Mouse (Mus musculus) hindbrain, embryonic 14.5 days (tissue): ENCODE results near the gene Prokr1. TPM values are rescaled to one million over a fixed set of nuclear protein-coding genes. Genes with fewer than 3 reads are reported as not detected.
"Not testable (repeated sequence)": the region's sequence is repeated elsewhere in the genome, so short reads cannot be mapped to it uniquely, and the experiment has no call there.

ENCODE experiments used
- ATAC-seq: fragments of 200-750 bp; cut with Nextera tagmentation; 2 replicates; pipeline ENCODE4 v1.8.0; 2017; ENCODE audit warnings: moderate number of reproducible peaks, mild to moderate bottlenecking, moderate TSS enrichment, moderate library complexity; ENCODE audit not compliant: low FRiP score
- DNase-seq: peaks from one replicate; pipeline ENCODE4 v3.0.0-alpha.2; 2015; ENCODE audit warnings: low spot score
- H3K27ac ChIP-seq: fragments of 300-500 bp; sonication (generic); 2 replicates; pipeline ENCODE4 v1.5.1; 2014; ENCODE audit warnings: mild to moderate bottlenecking, moderate library complexity
- H3K27me3 ChIP-seq: fragments of 300-500 bp; sonication (generic); 2 replicates; pipeline ENCODE4 v1.6.1; 2014; ENCODE audit warnings: mild to moderate bottlenecking, low read length, mixed read lengths; ENCODE audit not compliant: control insufficient read depth, insufficient read depth
- H3K36me3 ChIP-seq: fragments of 300-500 bp; sonication (generic); replicated peaks from 2 replicates; pipeline ENCODE4 v1.6.1; 2014; ENCODE audit not compliant: control insufficient read depth, insufficient read depth
- H3K4me1 ChIP-seq: fragments of 300-500 bp; sonication (generic); replicated peaks from 2 replicates; pipeline ENCODE4 v1.6.1; 2014; ENCODE audit warnings: antibody characterized with exemption, low read length, mixed read lengths; ENCODE audit not compliant: control insufficient read depth, insufficient read depth
- H3K4me2 ChIP-seq: fragments of 300-500 bp; sonication (generic); replicated peaks from 2 replicates; pipeline ENCODE4 v1.6.1; 2014; ENCODE audit warnings: mild to moderate bottlenecking, moderate library complexity
- H3K4me3 ChIP-seq: fragments of 300-500 bp; sonication (generic); replicated peaks from 2 replicates; pipeline ENCODE4 v1.5.1; 2014; ENCODE audit warnings: mild to moderate bottlenecking, low read length
- H3K9ac ChIP-seq: fragments of 300-500 bp; sonication (generic); 2 replicates; pipeline ENCODE4 v1.6.1; 2014
- H3K9me3 ChIP-seq: fragments of 300-500 bp; sonication (generic); 2 replicates; pipeline ENCODE4 v1.6.1; 2016; ENCODE audit warnings: low read length; ENCODE audit not compliant: control insufficient read depth
- WGBS: fragments of 180-500 bp; shearing (Covaris S2); extraction: QIAGEN DNeasy Blood & Tissue Kit; methylation state at CpG from one replicate; pipeline ENCODE4 v1.1.7; 2014; 5-methylcytosine and 5-hydroxymethylcytosine counted together
- polyA plus RNA-seq: library from polyadenylated mRNA; unstranded; fragments of >200 nt; fragmentation: Nextera tagmentation; extraction: Ambion mirVana; gene quantifications from 2 replicates; pipeline ENCODE4 v1.2.1, GENCODE M21; 2014

The Prokr1 gene
- 1.7 and 2.7 TPM in 2 replicates for polyA plus RNA-seq

DNA sequence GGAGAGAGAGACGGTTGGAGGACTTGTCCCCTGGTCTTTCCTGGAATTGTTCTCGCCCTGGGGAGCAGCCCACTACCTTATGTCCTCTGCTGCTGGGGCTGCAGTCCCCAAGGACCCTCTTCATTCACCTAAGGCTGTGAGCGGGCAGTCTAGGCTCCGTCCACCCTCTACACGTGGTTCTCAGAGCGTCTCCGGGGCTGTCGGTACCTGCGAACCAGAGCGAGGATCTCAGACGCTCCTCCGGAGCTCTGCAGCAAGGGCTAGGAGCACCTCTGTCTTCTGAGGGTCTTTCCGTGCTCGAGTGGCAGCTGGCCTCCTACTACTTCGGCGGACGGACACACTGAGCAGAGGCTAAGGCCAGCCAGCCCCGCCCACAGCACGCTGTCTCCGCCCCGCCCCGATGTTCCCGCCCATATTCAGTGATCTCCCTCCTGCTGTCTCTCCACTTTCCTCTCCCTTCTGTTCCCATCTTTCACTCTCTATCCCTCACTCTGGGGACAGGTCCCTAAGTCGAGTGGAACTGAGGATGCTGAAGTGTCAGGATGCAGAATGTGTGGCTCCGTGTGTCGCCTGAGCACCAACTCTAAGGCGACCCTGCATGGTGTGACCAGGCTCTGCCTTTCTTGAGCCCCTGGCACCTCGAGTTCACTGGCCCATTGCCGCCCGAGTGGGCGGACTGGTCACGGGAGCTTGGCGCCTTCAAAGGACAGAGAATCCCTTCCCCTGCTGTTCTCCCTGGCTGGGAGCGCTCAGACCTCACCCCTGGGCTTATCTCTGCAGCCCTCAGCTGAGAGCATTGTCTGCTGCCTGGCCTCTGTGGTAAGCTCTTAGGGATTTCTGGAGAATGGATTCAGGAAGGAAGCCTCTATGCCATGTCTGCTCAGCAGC lies at the start of gene Prokr1:
Gene Prokr1, minus strand, starts transcription at position 350 of the 888 bp plus-strand sequence.
- Histone ChIP-seq H3K27me3 (no peaks in the 10 kb centered on the region), H3K9me3 (no peaks in the 10 kb centered on the region), H3K9ac (peak within 1 kb of the TSS; percentile 56), H3K4me1 (peaks cover 11% of the 10 kb centered on the region), H3K36me3 (no peaks in the 10 kb centered on the region), H3K27ac (0 out of 2 replicates have a peak within 1 kb of the TSS, but pooled peaks have one; percentile 2), H3K4me2 (peak within 1 kb of the TSS; percentile 96), H3K4me3 (peak within 1 kb of the TSS; percentile 49)
- peak; percentile 48 for DNase-seq
- WGBS: under 1% methylated on average over 33 of the region's 34 CpGs
- ATAC-seq: peak; percentile 86

DNA sequence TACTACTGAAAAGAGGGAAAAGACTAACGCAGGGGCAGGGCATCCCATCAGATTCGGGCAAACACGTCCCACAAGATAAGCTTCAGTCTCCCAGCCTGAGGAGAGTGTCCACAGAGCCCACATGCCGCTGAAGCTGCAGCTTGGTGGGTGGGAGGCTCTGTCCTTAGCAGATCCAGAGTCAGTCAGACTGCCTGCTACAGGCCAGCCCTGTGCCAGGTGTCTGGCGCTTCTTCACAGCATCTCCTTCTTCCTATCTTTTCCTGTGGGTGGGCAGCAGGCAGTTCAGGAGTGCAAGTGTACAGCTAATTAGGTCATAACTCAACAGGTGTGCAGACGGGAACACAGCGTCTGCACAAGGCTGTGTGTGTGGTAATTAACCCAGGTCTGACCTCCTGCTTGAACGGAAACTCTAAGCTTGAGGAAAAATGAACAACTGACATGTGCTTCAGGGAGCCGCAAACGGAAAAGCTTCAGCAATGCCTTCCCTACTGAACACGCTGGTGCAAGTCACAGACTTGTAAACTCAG lies 47.7 kb upstream of the Prokr1 start:
- no peak overlapping the region for H3K9ac ChIP-seq
- no peak overlapping the region for H3K4me3 ChIP-seq
- ATAC-seq (no peak), DNase-seq (no peak)
- no peaks in the 10 kb centered on the region for H3K9me3 ChIP-seq
- no peaks in the 10 kb centered on the region for H3K36me3 ChIP-seq
- no peaks in the 10 kb centered on the region for H3K4me1 ChIP-seq
- no peaks in the 10 kb centered on the region for H3K27me3 ChIP-seq
- H3K4me2 ChIP-seq: no peak overlapping the region
- 75% methylated on average over 11 of the region's 11 CpGs for WGBS
- no peak overlapping the region for H3K27ac ChIP-seq

DNA sequence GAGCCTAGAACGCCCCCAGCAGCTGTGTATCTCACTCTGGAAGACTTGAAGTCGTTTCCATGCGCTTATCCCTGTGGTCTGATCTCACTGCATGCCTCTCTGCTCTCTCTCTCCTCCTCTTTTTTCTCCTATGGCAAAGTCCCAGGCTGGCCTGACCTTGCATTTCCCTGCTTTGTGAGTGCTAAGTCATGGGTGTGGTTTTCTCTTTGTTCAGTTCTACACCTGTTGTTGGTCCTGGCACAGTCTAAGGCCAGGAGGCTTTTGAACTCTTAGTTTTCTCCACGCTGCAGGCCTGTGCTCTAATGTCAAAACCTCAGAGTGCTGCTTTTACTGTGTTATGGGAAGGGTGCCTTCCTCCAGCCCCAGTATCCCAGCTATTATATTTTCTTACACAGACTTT lies 41.6 kb upstream of the Prokr1 start:
- H3K27me3 ChIP-seq: no peaks in the 10 kb centered on the region
- ATAC-seq: no peak
- DNase-seq: no peak
- H3K4me3 ChIP-seq: no peak overlapping the region
- H3K9me3 ChIP-seq: no peaks in the 10 kb centered on the region
- no peak overlapping the region for H3K4me2 ChIP-seq
- no peak overlapping the region for H3K27ac ChIP-seq
- H3K9ac ChIP-seq: no peak overlapping the region
- no peaks in the 10 kb centered on the region for H3K4me1 ChIP-seq
- H3K36me3 ChIP-seq: peaks cover 5% of the 10 kb centered on the region
- WGBS: 81% methylated on average over 4 of the region's 4 CpGs

DNA sequence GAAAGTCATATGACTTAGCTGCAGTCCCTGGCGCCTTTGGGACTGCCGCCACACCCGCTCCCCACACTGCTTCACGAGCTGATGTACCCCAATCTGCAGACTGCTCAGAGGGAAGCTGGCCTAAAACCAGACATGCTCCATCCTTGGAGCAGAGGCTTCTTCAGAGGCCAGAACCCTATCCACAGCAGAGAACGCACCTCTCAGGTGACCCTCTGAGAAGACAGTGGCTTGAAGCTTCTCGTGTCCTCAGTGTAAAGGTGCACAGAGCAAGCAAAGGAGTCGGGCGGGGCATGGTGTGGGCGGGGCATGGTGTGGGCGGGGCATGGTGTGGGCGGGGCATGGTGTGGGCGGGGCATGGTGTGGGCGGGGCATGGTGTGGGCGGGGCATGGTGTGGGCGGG lies 38.4 kb upstream of the Prokr1 start:
- not testable (repeated sequence) for H3K9ac ChIP-seq, DNase-seq, H3K27ac ChIP-seq, H3K36me3 ChIP-seq, H3K9me3 ChIP-seq, H3K4me2 ChIP-seq, H3K4me3 ChIP-seq, H3K27me3 ChIP-seq, H3K4me1 ChIP-seq, ATAC-seq
- WGBS: 85% methylated on average over 10 of the region's 15 CpGs

DNA sequence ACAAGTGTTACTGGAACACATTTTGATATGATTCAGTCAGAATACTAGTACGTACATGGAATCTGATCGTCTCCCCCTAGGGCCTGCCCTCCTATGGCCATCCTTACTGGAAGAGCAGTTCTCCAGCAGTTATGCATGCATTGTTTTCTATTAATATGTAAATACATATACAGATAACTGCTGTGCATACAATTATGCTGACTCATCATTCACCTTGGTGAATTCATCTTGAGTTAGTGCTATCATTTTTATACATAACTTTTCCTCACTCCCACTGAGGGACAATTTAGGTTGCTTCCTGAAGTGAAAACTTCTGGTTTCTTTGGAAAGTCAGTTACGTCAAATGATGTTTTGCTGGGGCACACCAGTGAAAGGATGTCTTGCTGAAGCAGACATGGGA lies 32.6 kb upstream of the Prokr1 start:
- H3K4me2 ChIP-seq: no peak overlapping the region

DNA sequence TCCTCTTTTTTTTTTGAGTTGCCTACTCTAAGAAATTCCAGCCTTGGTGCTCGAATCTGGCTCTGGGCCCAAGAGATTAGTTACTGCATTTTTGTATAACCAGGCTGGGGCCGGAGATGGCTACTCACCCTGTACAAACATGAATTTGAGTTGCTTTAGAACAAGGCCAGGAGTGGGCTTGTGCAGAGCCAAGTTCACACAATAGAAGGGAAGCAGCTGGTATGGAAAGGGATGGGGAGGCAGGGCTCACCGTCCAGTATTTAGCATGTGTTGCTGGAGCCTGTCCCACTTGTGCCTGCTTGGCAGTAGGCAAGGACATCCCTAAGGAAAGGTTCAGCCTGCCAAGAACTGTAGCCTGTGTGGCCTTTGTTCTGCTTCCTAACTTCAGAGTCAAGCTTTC lies 30.7 kb upstream of the Prokr1 start:
- H3K9ac ChIP-seq: no peak overlapping the region
- H3K36me3 ChIP-seq: no peaks in the 10 kb centered on the region
- H3K9me3 ChIP-seq: no peaks in the 10 kb centered on the region
- H3K4me2 ChIP-seq: no peak overlapping the region
- no peak overlapping the region for H3K4me3 ChIP-seq
- no peaks in the 10 kb centered on the region for H3K4me1 ChIP-seq
- WGBS: 46% methylated on average over 3 of the region's 3 CpGs
- no peaks in the 10 kb centered on the region for H3K27me3 ChIP-seq
- peak overlapping the region; percentile 51; the same call in 1 of the 2 replicates for H3K27ac ChIP-seq
- DNase-seq: peak; percentile 68
- peak; percentile 91 for ATAC-seq

More for the DNA sequence above, 32.6 kb upstream of the Prokr1 start:
- Histone ChIP-seq H3K9me3 (no peaks in the 10 kb centered on the region), H3K9ac (no peak overlapping the region), H3K27ac (no peak overlapping the region), H3K4me3 (no peak overlapping the region), H3K27me3 (no peaks in the 10 kb centered on the region), H3K36me3 (no peaks in the 10 kb centered on the region), H3K4me1 (no peaks in the 10 kb centered on the region)
- ATAC-seq (no peak), DNase-seq (no peak)
- WGBS: 90% methylated on average over 3 of the region's 3 CpGs

DNA sequence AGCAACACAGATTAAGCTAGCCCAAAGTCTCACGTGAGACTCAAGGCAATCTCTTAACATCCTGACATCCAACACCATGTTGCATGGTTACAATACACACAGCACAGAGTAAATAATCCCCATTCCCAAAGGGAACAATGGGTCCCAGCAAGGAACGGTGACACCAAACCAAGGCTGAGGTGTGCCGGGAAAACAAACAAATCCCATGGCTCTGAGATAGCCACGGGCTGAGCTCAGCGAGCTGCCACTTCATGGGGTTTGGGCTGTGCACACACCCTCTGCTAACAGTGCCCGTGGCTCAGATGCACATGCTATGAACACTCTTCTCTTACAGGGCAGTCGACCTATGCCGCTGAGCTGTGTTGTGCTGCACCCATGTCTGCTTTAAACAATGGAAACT lies 27.5 kb upstream of the Prokr1 start:
- no peak overlapping the region for H3K4me2 ChIP-seq
- no peaks in the 10 kb centered on the region for H3K27me3 ChIP-seq
- 79% methylated on average over 8 of the region's 8 CpGs for WGBS
- no peak overlapping the region for H3K4me3 ChIP-seq
- H3K9me3 ChIP-seq: no peaks in the 10 kb centered on the region
- no peaks in the 10 kb centered on the region for H3K36me3 ChIP-seq
- H3K9ac ChIP-seq: no peak overlapping the region
- ATAC-seq (no peak), DNase-seq (no peak)
- H3K27ac ChIP-seq: no peak overlapping the region
- no peaks in the 10 kb centered on the region for H3K4me1 ChIP-seq

DNA sequence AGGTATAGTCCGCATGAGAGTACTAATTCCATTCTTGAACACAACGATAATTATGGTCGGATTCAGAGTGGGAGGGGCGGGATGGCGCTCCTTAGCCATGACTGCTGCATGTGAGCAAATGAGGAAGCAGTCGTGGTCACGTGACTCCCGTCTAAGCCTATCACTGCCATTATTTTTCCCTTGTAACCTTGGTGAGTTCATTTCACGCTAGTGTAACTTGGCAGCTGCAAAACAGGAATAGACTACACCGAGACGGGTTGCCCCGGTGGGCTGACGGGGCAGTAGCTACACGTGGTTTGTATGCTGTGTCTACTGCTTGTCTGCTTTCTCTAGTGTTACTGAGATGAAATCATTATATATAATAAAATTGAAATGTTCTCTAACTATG lies 25.1 kb upstream of the Prokr1 start:
- no peak overlapping the region for H3K27ac ChIP-seq
- DNase-seq (no peak), ATAC-seq (no peak)
- H3K36me3 ChIP-seq: no peaks in the 10 kb centered on the region
- H3K9me3 ChIP-seq: no peaks in the 10 kb centered on the region
- no peaks in the 10 kb centered on the region for H3K27me3 ChIP-seq
- WGBS: 82% methylated on average over 14 of the region's 14 CpGs
- H3K4me3 ChIP-seq: no peak overlapping the region
- H3K4me1 ChIP-seq: no peaks in the 10 kb centered on the region
- 0 out of 2 replicates have a peak overlapping the region, but pooled peaks have one; percentile 6 for H3K4me2 ChIP-seq
- H3K9ac ChIP-seq: no peak overlapping the region

DNA sequence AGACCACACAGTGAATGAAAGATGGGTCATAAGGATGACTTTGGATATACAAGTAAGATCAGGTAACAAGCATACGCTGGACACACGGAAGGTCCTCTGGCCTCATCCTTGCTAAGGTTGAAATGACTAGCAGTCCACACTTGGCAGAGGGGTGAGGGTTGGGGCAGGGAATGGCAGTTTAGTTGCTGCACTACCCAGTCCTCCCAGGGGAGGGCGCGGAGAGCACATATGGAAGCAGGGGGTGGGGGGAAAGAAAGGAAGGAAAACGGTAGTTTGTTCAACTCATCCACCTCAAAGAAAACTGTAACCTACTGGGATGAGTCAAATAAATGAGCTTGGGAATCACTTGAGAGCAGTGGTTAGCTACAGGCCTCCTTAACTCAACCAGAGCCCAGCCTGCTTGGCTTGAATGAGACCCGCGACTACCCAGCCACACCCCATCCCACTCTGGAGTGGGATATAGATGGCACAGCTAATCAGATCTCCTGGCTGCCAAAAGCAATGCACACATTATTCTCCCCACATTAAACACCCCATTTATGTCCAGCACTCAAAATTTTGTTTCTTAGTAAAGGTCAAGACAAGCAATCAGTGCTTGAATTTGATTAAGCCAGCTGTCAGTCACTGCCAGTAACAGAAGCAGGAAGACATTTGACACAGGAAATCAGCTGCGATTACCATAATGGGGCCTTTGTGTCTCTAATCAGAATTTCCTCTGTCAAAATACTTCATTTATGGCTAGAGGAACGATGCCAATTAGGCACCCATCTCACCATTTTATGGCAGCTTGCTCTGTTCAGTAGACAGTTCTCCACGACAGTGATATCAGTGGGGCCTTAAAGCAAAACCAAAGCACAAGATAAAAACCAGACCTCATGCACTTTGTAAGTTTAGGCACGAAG lies 24.5 kb upstream of the Prokr1 start:
- ATAC-seq: no peak
- Histone ChIP-seq H3K9me3 (no peaks in the 10 kb centered on the region), H3K27ac (no peak overlapping the region), H3K4me1 (no peaks in the 10 kb centered on the region), H3K4me2 (0 out of 2 replicates have a peak overlapping the region, but pooled peaks have one; percentile 6), H3K9ac (no peak overlapping the region), H3K36me3 (no peaks in the 10 kb centered on the region), H3K4me3 (no peak overlapping the region), H3K27me3 (no peaks in the 10 kb centered on the region)
- WGBS: 61% methylated on average over 11 of the region's 11 CpGs
- no peak for DNase-seq
